Mouse (Mus musculus) monocyte, adult 2 months (primary cell): Measurements from ENCODE around the gene Zfp385a.
A peak's percentile ranks its signal among the peaks of the same experiment; 100 is the strongest.

Source experiments
- DNase-seq, 2 experiments: peaks; one replicate each; pipeline ENCODE4 v3.0.0; 2022; ENCODE audit warnings: low spot score in 2 of 2, low read depth in 1 of 2

Zfp385a gene

GRCm38 (mm10) chr15:103363809-103364208, 23.9 kb upstream of the Zfp385a start:
- no peak for DNase-seq

- no peak for DNase-seq
Observed at GRCm38 (mm10) chr15:103362950-103363349, 23.1 kb upstream of the Zfp385a start.

- no peak for DNase-seq
Observed at GRCm38 (mm10) chr15:103362333-103362732, 22.4 kb upstream of the Zfp385a start.

DNA sequence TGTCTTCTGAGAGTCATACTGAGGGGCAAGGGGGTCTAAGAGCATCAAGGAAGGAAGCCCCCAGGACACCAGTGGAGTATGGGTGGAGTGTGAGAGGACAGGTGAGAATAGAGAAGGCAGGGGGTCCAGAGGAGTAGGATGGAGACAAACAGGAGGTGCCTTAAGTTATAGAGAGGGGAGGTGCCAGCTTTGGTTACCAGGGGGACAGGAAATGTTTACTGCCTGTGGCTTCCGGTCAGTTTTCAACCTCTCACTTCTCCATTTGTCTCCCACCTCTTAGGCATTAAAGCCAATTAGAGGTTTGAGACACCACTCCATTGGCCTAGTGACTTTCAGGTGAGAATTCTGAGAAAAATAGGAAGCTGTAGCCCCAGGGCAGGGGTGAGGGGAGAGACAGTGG, 21.4 kb upstream of the Zfp385a start:
- DNase-seq, result peak in 1 of 2 experiments; percentile 33

DNA sequence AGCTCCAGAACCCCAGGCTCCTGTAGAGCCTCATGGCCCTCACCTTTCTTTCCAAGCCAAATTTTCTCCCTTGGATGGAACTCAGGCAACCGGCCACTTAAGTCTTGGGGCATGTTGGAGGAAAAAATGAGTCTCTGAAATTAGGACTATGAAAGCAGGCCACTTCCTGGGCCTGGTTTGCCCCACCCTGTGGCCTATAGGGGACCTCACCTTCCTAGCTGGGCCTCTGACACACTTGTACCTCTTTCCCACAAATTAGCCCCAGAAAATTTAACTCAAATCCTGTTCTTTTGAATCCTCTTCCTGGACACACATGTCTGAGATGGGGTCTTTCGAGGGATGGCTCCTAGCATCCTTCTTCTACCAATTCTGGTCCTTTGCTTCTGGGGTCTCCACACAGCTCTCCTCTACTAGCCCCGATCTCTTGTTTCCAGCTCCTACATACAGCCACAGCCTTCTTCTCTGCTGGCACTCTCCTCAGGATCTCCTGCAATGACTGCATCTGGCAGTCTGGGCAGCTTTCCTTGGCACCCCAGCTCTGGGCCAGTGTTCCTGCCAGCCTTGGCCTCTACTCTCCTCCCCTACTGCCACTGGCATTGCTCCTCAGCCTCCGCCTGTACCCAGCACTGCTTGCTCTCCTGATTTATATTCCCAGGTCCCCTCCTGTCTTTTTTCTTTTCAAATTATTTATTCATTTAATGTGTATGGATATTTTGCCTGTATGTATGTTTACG, 20.1 kb upstream of the Zfp385a start:
- no peak for DNase-seq

- no peak for DNase-seq
Observed at GRCm38 (mm10) chr15:103359122-103359510, 19.2 kb upstream of the Zfp385a start.

DNA sequence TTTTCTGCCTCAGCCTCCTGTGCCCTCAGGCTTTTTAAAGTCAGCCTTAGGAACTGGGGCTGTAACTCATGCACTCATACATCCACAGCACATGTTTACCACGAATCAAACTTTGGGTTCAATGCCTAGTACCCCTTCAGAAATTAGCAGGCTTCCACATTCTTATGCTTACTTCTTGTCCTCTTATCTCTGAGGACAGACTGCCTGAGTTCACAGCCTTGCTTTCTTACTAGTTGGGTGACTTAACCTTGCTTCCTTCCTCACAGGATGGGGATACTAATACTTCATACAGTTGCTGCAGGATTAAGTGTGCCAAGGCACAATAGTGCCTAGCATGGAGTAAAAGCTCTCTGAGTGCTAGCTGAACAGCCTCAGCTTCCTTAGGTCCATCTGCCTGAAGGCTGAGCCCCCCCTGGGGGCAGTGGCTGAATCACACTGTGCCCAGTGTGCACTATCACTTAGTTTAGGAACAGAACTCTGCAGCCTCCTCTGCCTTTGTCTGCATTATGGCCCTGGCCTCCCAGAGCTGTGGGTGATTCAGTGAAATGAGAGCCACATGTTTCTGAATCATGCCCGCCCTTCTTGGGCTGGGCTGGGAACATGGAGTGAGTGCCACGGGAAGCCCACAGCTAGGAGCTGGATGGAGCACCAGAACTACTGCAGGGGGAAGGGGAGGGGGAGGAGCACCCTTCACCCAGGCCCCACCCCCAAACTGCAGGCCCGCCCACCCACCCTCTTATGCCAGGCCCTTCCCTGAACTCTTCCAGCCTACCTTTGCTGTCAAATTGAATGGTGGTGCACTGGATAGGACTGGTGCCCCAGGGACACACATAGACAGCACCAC, 18.6 kb upstream of the Zfp385a start:
- DNase-seq, result no peak

- no peak for DNase-seq
Observed at GRCm38 (mm10) chr15:103357817-103358216, 17.9 kb upstream of the Zfp385a start.

DNA sequence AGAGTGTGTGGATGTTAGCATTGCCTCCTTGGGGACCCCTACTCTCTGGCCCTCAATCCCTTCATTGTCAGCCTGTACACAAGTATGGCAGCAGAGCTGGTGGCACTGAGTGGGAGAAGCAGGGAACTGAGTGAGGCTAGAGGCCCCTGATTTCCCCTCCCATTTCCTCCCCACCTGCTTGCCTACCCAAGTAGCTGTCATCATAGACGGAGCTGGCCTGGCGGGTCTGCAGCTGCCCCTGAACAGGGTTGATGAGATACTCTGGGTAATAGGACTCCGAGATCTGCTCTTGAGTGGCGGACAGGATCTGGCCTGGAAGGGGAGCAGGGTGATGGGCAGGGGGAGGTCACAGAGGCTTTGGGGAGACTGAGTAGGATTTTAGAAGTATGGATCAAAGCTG, 16.2 kb upstream of the Zfp385a start:
- no peak for DNase-seq

- DNase-seq, result no peak
Observed at GRCm38 (mm10) chr15:103355420-103355819, 15.5 kb upstream of the Zfp385a start.

GRCm38 (mm10) chr15:103354690-103355089, 14.8 kb upstream of the Zfp385a start:
- DNase-seq, result no peak

DNA sequence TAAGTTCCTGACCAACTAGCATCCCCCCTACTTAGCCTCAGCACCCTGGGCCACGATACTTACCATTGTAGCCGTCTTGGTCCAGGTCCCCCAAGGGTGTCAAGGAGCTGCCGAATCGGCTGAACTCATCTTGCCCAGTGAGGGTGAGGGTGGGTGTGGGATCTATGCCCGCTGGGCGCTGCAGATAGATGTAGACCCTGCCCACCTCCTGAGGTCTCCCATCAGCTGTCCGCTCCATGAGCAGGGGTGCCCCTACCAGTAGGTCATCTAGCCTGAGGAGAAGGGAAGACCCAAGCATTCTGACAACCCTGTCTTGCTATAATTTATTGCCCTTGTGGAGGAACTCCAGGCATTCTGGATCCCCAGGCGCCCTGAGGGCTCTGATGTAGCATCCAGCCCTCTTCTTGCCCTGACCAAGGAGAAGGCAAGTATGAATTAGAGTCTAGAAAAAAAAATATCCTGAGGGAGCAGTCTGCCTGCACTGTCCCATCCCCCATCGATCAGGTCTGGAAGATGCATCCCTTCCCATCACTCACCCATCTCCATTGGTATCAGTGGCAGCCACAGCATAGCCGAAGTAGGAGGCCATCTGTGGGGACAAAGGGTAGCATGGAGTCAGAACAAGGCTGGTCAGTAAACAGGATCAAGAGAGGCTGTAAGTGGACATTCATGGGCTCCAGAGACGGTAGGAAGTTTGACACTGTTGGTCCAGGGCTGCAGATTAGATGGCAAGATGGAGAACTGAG, 13.8 kb upstream of the Zfp385a start:
- no peak for DNase-seq

GRCm38 (mm10) chr15:103352856-103353255, 13.0 kb upstream of the Zfp385a start:
- DNase-seq, result no peak

DNA sequence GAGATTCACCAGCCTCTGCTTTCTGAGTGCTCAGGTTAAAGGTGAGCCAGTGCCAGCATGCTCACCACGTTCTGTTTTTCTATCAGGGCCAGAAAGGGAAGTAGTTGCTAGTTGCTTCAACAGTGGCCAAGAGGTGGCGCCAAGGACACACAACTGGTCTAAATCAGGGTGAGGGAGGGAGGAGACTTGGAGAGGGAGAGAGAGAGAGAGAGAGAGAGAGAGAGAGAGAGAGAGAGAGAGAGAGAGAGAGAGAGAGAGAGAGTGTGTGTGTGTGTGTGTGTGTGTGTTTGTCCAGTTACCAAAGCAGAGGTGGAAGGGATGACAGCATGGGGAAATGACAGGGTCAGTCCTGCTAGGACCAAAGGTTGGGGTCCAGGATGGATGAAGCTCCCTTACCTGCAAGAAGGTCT, 7.4 kb upstream of the Zfp385a start:
- no peak for DNase-seq

- DNase-seq, result no peak
Observed at GRCm38 (mm10) chr15:103345789-103346188, 5.9 kb upstream of the Zfp385a start.

GRCm38 (mm10) chr15:103343556-103343955, 3.7 kb upstream of the Zfp385a start:
- no peak for DNase-seq

DNA sequence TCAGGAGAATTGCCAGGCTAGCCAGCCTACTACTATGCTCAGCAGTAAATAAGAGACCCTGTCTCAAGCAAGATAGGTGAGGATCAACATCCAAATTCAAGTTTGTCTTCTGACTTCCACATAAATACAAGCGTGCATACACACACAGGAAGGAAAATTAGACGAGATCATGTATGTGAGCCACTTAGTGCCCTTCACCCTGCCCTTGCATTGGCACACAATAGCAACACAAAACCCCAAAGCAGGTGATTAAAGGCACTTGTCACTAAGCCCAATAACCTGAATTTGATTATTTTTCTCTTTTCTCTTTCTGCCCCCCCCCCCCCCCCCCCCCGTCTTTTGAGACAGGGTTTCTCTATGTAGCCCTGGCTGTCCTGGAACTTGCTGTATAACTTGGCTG, 3.1 kb upstream of the Zfp385a start:
- DNase-seq, result no peak

DNA sequence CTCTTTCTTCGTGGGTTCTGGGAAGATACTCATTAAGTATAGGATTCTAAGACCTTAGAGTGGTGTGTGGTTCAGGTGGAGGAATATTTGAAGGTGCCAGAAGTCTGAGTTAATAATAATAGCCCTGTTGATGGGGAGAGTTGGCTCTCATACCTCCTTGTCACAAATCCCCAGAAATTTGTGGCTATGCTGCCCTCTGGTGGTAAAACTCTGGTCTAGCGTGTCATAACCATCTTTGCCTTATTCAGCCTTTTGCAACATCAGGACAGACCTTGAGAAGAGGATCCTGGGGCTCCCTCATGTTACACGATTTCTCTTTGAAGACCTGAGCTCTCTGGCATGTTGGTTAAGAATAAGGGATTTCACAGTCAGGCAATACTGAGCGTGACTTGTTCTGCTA, 2.5 kb upstream of the Zfp385a start:
- peak; percentile 62 to 73 for DNase-seq

GRCm38 (mm10) chr15:103341547-103341946, 1.7 kb upstream of the Zfp385a start:
- no peak for DNase-seq

GRCm38 (mm10) chr15:103340786-103341185, 893 bp upstream of the Zfp385a start:
- DNase-seq, result no peak

DNA sequence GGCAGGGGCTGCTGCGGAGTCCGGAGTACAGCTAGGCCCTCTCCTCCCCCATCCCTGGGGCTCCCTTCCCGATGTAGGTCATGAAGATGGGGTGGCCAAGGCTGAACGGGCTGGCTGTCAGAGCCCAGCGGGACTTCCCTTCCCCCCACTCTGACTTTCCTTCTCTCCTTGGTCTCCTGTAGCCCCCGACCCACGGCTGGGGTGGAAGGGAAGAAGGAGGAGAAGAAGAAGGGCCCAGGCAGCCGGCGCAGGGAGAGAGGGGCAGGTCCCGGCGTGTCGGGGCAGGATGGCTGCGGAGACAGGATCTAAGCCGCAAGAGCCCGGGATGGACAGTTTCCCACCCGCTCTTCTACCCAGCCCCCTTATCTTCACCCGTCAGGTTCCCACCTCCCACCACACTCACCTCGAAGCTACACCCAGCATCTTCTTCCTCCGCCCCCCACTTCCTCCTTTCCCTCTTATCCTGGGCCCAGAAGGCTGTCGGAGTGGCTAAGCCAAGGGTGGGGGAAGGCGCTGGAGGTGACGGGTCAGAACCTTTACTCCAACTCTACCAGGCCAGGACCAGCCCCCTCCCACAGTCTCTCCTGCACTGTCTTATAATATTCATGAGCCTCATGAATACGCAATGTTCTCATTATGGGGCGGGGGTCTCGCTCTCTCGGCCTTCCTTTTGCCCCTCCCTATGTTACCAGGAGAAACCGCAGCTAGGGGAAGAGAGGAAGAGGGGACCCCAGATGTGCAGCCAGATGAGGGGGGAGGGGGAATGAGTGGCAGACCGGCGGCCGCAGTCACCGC, 530 bp downstream of the Zfp385a start:
- no peak for DNase-seq
